Mouse (Mus musculus) macrophage (primary cell): ENCODE results near the gene Lhpp. TPM values are rescaled to one million over a fixed set of nuclear protein-coding genes. Genes with fewer than 3 reads are reported as not detected.

Source experiments
- H3K27ac ChIP-seq: fragments of 350-480 bp; formaldehyde crosslinking; 2 replicates; pipeline ENCODE4 v1.9.0; 2021
- H3K36me3 ChIP-seq: fragments of 350-480 bp; formaldehyde crosslinking; 2 replicates; pipeline ENCODE4 v1.9.0; 2021; ENCODE audit errors: inconsistent target
- H3K4me3 ChIP-seq: fragments of 350-480 bp; formaldehyde crosslinking; 2 replicates; pipeline ENCODE4 v1.9.0; 2021; ENCODE audit errors: inconsistent target
- H3K79me2 ChIP-seq: fragments of 350-480 bp; formaldehyde crosslinking; 2 replicates; pipeline ENCODE4 v1.9.0; 2021; ENCODE audit errors: inconsistent target
- WGBS: methylation state at CpG from one replicate; pipeline ENCODE4 v1.1.7; 2026; ENCODE audit warnings: inconsistent platforms; ENCODE audit not compliant: missing documents; 5-methylcytosine and 5-hydroxymethylcytosine counted together
- polyA plus RNA-seq: library from polyadenylated mRNA; stranded (reverse); fragments of 250-400 nt; gene quantifications from 3 replicates; pipeline ENCODE4 v1.2.4, GENCODE M21; 2018; ENCODE audit warnings: inconsistent platforms
- total RNA-seq, 78 experiments: library from RNA; depleted of rRNA; stranded (reverse); fragments of 250-400 nt; gene quantifications; 1 replicate in 9 of 78; 2 replicates in 24 of 78; 3 replicates in 43 of 78; 4 replicates in 2 of 78; pipeline ENCODE4 v1.2.4; 2018; ENCODE audit warnings: inconsistent platforms in 56 of 78

The Lhpp gene
- 10 to 100 TPM in 11 of 26 experiments, 1 to 10 TPM in 14, not detected in 1; 2.3 to 18.6 (median 9.1) TPM for total RNA-seq (2018; cell fraction: chromatin; rRNA removed)
- total RNA-seq (2018; cell fraction: cytosol; rRNA removed), result 10 to 100 TPM; 10.2 to 26.4 (median 18.1) TPM
- 10 to 100 TPM in 6 of 26 experiments, 1 to 10 TPM in 20; 2.6 to 17.6 (median 6.5) TPM for total RNA-seq (2018; cell fraction: nucleus; rRNA removed)
- polyA plus RNA-seq, result 15.6 to 23.7 TPM (median 21.2 TPM) in 3 replicates

GRCm38 (mm10) chr7:132610468-132611318 is at the start of gene Lhpp:
Gene Lhpp, plus strand, starts transcription at chr7:132610638.
- 9% methylated on average over 44 of the region's 44 CpGs for WGBS
- Histone ChIP-seq H3K79me2 (no peaks in the 10 kb centered on the region), H3K36me3 (no peaks in the 10 kb centered on the region), H3K27ac (0 out of 2 replicates have a peak within 1 kb of the TSS, but pooled peaks have one; percentile 7), H3K4me3 (peak within 1 kb of the TSS; percentile 44)

GRCm38 (mm10) chr7:132565831-132566230 is 44.6 kb upstream of the Lhpp start:
- Histone ChIP-seq H3K36me3 (peaks cover 54% of the 10 kb centered on the region), H3K79me2 (peaks cover 18% of the 10 kb centered on the region), H3K4me3 (no peak overlapping the region), H3K27ac (no peak overlapping the region)
- WGBS, result 85% methylated on average over 1 of the region's 1 CpGs

GRCm38 (mm10) chr7:132568817-132569216 is 41.6 kb upstream of the Lhpp start:
- Histone ChIP-seq H3K4me3 (no peak overlapping the region), H3K79me2 (peaks cover 48% of the 10 kb centered on the region), H3K36me3 (peaks cover 25% of the 10 kb centered on the region; the same call in 1 of the 2 replicates), H3K27ac (no peak overlapping the region)
- WGBS, result 38% methylated on average over 6 of the region's 6 CpGs

DNA sequence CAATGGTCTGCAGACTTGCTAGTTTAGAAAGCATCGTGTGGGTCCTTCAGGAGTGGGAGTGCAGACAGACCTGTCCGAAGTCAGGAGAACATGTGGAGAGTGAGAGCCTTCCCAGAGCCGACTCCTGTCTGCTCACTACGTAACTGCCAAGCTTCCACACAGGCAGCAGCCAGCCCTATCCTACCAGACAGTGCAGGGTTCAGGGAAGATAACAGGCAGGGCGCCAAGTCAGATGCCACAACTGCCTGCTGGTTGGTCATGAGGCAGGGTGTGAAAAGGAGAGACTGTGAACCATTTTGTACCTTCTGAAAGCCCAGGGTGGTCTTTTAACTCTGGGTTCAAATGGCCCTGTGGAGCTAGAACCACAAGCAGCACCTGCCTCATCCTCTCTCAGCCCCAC is 40.4 kb upstream of the Lhpp start:
- no peak overlapping the region for H3K4me3 ChIP-seq

DNA sequence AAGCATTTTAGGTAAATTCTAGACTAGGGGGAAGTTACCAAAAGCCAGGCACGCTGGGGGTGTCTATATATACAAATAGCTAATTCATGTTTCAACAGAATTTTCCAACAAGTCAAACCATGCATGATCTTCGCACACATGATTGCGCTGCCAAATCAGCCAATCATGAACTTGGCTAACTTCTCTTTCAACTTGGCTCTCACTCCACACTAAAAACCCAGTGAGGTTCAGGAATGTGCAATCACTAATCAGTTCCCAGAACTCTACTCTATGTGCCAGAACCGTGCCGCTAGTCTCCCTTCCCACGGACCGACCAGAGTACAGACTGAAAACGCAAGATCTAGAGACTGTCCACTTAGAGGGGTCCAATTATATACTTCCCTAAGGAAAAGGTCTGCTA is 39.0 kb upstream of the Lhpp start:
- no peak overlapping the region for H3K4me3 ChIP-seq
- H3K79me2 ChIP-seq, result peaks cover 65% of the 10 kb centered on the region
- 95% methylated on average over 8 of the region's 8 CpGs for WGBS
- H3K36me3 ChIP-seq, result peaks cover 5% of the 10 kb centered on the region; the same call in 1 of the 2 replicates
- H3K27ac ChIP-seq, result no peak overlapping the region

More for the DNA sequence above, 40.4 kb upstream of the Lhpp start:
- Histone ChIP-seq H3K79me2 (peaks cover 61% of the 10 kb centered on the region), H3K36me3 (peaks cover 13% of the 10 kb centered on the region; the same call in 1 of the 2 replicates), H3K27ac (no peak overlapping the region)
- 90% methylated on average over 5 of the region's 5 CpGs for WGBS

GRCm38 (mm10) chr7:132572738-132573137 is 37.7 kb upstream of the Lhpp start:
- Histone ChIP-seq H3K79me2 (peaks cover 65% of the 10 kb centered on the region), H3K27ac (no peak overlapping the region), H3K36me3 (no peaks in the 10 kb centered on the region), H3K4me3 (no peak overlapping the region)
- WGBS, result 82% methylated on average over 3 of the region's 3 CpGs

DNA sequence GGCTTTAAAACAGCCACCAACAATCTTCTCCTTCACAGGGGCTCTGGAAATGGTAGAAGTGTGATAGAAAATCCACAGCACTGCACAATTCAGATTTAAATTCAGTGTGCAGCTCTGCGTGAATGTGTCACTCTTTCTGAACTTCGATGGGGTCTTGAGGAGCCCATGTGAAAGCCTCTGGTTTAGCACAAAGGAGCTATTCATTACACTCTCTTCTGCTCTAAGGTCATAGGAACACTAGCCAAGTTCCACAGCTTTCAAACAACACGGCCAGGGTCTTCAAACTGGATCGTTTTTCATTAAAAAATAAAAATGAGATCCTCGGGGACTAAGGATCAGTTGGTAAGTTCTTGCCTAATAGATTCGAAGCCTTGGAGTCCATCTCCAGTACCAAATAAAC is 37.2 kb upstream of the Lhpp start:
- no peaks in the 10 kb centered on the region for H3K36me3 ChIP-seq
- peaks cover 62% of the 10 kb centered on the region for H3K79me2 ChIP-seq
- 94% methylated on average over 6 of the region's 6 CpGs for WGBS
- no peak overlapping the region for H3K27ac ChIP-seq
- no peak overlapping the region for H3K4me3 ChIP-seq

GRCm38 (mm10) chr7:132574646-132575045 is 35.8 kb upstream of the Lhpp start:
- WGBS, result 93% methylated on average over 5 of the region's 5 CpGs
- no peaks in the 10 kb centered on the region for H3K36me3 ChIP-seq
- H3K4me3 ChIP-seq, result no peak overlapping the region
- H3K79me2 ChIP-seq, result peaks cover 59% of the 10 kb centered on the region
- H3K27ac ChIP-seq, result no peak overlapping the region

- Histone ChIP-seq H3K27ac (peak overlapping the region; percentile 42), H3K36me3 (no peaks in the 10 kb centered on the region), H3K4me3 (peak overlapping the region; percentile 40), H3K79me2 (peaks cover 49% of the 10 kb centered on the region)
- WGBS, result 3% methylated on average over 13 of the region's 13 CpGs
These were observed 34.8 kb upstream of the Lhpp start for GRCm38 (mm10) chr7:132575623-132576022.

GRCm38 (mm10) chr7:132576116-132576650 is 34.3 kb upstream of the Lhpp start, which contains the start of gene Oat:
Gene Oat, minus strand, starts transcription at chr7:132576398.
- Histone ChIP-seq H3K4me3 (peak within 1 kb of the TSS; percentile 40), H3K27ac (peak within 1 kb of the TSS; percentile 42), H3K36me3 (no peaks in the 10 kb centered on the region), H3K79me2 (peaks cover 43% of the 10 kb centered on the region)
- 1% methylated on average over 39 of the region's 49 CpGs for WGBS

- 66% methylated on average over 4 of the region's 4 CpGs for WGBS
- peaks cover 36% of the 10 kb centered on the region for H3K79me2 ChIP-seq
- H3K36me3 ChIP-seq, result no peaks in the 10 kb centered on the region
- no peak overlapping the region for H3K4me3 ChIP-seq
- no peak overlapping the region for H3K27ac ChIP-seq
These were observed 33.5 kb upstream of the Lhpp start for GRCm38 (mm10) chr7:132576891-132577290.

DNA sequence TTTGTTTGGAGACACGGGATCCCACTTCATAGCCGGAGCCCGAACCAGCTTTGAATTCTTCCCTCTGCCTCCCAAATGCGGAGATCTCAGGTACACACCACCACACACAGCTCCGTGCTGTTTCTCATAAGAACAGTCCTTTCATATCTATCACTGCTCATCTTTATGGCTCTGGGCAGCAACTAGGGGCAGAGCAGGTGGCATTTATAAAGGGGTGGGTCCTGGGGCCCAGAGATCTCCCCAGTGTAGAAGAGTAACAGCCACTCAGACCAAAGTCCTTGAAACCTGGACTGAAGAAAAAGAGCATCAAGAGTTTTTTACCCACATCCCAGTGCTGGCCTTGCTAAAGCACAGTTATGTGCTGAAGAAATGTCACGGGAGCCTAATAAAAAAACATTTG is 29.9 kb upstream of the Lhpp start:
- no peaks in the 10 kb centered on the region for H3K36me3 ChIP-seq
- H3K27ac ChIP-seq, result no peak overlapping the region
- no peaks in the 10 kb centered on the region; the same call in 1 of the 2 replicates for H3K79me2 ChIP-seq
- 81% methylated on average over 6 of the region's 6 CpGs for WGBS
- H3K4me3 ChIP-seq, result no peak overlapping the region

- 96% methylated on average over 2 of the region's 2 CpGs for WGBS
- no peaks in the 10 kb centered on the region for H3K36me3 ChIP-seq
- no peak overlapping the region for H3K4me3 ChIP-seq
- H3K79me2 ChIP-seq, result no peaks in the 10 kb centered on the region
- H3K27ac ChIP-seq, result no peak overlapping the region
These were observed 29.0 kb upstream of the Lhpp start for GRCm38 (mm10) chr7:132581441-132581840.

DNA sequence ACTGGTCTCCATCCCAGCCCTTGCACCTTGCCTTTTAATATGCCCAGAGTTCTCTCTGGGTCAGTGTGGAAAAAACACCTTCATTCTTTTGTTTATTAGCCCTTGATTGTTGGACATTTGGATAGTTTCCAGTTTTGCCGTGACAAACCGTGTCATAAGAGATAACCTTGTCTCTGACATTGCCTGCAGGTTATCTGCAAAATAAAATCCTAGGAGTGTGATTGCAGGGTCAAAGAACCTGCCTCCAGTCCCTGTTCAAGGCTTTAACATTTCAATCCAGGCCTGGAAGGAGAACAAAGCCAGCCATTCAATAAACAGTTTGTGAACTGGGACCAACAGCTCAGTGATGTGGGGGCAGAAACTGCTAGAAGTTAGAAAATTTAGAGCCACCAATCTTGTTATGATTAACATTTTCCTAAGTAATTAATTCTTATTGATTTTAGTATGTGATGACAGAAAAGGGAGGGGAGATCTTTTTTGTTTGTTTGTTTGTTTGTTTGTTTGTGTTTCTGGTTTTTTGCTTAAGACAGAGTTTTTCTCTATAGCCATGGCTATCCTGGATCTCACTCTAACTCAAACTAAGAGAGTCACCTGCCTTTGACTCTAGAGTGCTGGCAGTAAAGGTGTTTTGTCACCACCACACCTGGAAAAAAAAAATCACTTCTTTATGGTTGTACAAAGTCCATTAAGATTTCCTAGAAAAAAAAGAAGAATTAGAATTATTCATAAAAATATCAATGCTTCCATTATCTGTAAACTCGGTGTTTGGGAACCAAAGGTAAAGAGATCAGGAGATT is 24.5 kb upstream of the Lhpp start:
- WGBS, result 90% methylated on average over 3 of the region's 3 CpGs
- no peaks in the 10 kb centered on the region for H3K79me2 ChIP-seq
- no peaks in the 10 kb centered on the region for H3K36me3 ChIP-seq
- H3K27ac ChIP-seq, result no peak overlapping the region
- H3K4me3 ChIP-seq, result no peak overlapping the region
